Mouse (Mus musculus) liver, embryonic 13.5 days (tissue): ENCODE data around the gene Igf2r. TPM values are rescaled to one million over a fixed set of nuclear protein-coding genes. Genes with fewer than 3 reads are reported as not detected.
"Not testable (repeated sequence)": the region's sequence is repeated elsewhere in the genome, so short reads cannot be mapped to it uniquely, and the experiment has no call there.

Source experiments
- ATAC-seq: fragments of 200-750 bp; cut with Nextera tagmentation; 2 replicates; pipeline ENCODE4 v1.8.0; 2017; ENCODE audit warnings: low read depth, mild to moderate bottlenecking, moderate number of reproducible peaks, moderate library complexity
- DNase-seq: peaks from one replicate; pipeline ENCODE4 v3.0.0; 2022
- H3K27ac ChIP-seq: fragments of 300-500 bp; sonication (generic); 2 replicates; pipeline ENCODE4 v1.5.1; 2015; ENCODE audit warnings: moderate library complexity, mild to moderate bottlenecking, inconsistent platforms
- H3K27me3 ChIP-seq: fragments of 300-500 bp; sonication (generic); 2 replicates; pipeline ENCODE4 v1.6.1; 2015; ENCODE audit warnings: mild to moderate bottlenecking, inconsistent platforms
- H3K36me3 ChIP-seq: fragments of 300-500 bp; sonication (generic); 2 replicates; pipeline ENCODE4 v1.6.1; 2015; ENCODE audit warnings: mild to moderate bottlenecking, inconsistent platforms
- H3K4me1 ChIP-seq: fragments of 300-500 bp; sonication (generic); replicated peaks from 2 replicates; pipeline ENCODE4 v1.6.1; 2015; ENCODE audit warnings: inconsistent platforms
- H3K4me2 ChIP-seq: fragments of 300-500 bp; sonication (generic); 2 replicates; pipeline ENCODE4 v1.6.1; 2015; ENCODE audit warnings: inconsistent platforms, mild to moderate bottlenecking, moderate library complexity
- H3K4me3 ChIP-seq: fragments of 300-500 bp; sonication (generic); replicated peaks from 2 replicates; pipeline ENCODE4 v1.5.1; 2015; ENCODE audit warnings: mild to moderate bottlenecking, inconsistent platforms
- H3K9ac ChIP-seq: fragments of 300-500 bp; sonication (generic); 2 replicates; pipeline ENCODE4 v1.6.1; 2015; ENCODE audit warnings: mild to moderate bottlenecking, inconsistent platforms
- H3K9me3 ChIP-seq: fragments of 300-500 bp; sonication (generic); replicated peaks from 2 replicates; pipeline ENCODE4 v1.6.1; 2016; ENCODE audit warnings: inconsistent platforms
- WGBS: fragments of 180-500 bp; shearing (Covaris S2); methylation state at CpG from one replicate; pipeline ENCODE4 v1.1.7; 2015; ENCODE audit not compliant: insufficient replicate concordance; 5-methylcytosine and 5-hydroxymethylcytosine counted together
- polyA plus RNA-seq: library from polyadenylated mRNA; unstranded; fragments of >200 nt; fragmentation: Nextera tagmentation; extraction: Ambion mirVana; gene quantifications from 2 replicates; pipeline ENCODE4 v1.2.1, GENCODE M21; 2015

The Igf2r gene
- polyA plus RNA-seq, 1 experiment from 2014 or later, result 13.8 TPM

DNA sequence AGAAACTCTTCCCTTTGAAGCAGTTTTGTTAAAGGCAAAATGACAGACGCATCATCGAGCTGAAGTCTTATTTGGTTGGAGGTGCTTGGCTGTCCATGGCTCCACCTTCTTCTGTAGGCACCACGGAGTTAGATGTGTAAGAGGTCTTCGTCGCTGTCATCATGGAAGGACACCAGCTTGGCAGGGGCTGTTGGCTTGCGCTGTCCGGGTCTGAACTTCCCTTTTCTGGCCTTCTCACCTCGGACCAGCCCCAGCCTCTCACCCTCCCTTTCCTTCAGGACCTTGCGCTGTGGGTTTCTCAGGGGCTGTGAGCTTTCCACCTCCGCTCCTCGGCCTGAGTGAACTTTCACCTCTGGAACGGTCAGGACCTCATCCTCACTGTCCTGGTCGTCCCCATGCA lies 85.9 kb downstream of the Igf2r start:
- 71% methylated on average over 13 of the region's 13 CpGs for WGBS
- Histone ChIP-seq H3K4me3 (no peak overlapping the region), H3K9me3 (0 out of 2 replicates have a peak, but pooled peaks cover 3% of the 10 kb centered on the region), H3K9ac (no peak overlapping the region), H3K36me3 (peaks cover 61% of the 10 kb centered on the region), H3K27me3 (no peaks in the 10 kb centered on the region), H3K4me1 (no peaks in the 10 kb centered on the region), H3K4me2 (no peak overlapping the region), H3K27ac (no peak overlapping the region)
- DNase-seq, result no peak
- ATAC-seq, result no peak

GRCm38 (mm10) chr17:12678261-12678660 lies 91.2 kb downstream of the Igf2r start:
- peaks cover 12% of the 10 kb centered on the region for H3K36me3 ChIP-seq
- H3K4me3 ChIP-seq, result no peak overlapping the region
- no peaks in the 10 kb centered on the region for H3K4me1 ChIP-seq
- no peaks in the 10 kb centered on the region for H3K27me3 ChIP-seq
- no peak overlapping the region for H3K9ac ChIP-seq
- DNase-seq (no peak), ATAC-seq (no peak)
- 0 out of 2 replicates have a peak, but pooled peaks cover 3% of the 10 kb centered on the region for H3K9me3 ChIP-seq
- no peak overlapping the region for H3K4me2 ChIP-seq
- no peak overlapping the region for H3K27ac ChIP-seq

GRCm38 (mm10) chr17:12677139-12677538 lies 92.3 kb downstream of the Igf2r start:
- Histone ChIP-seq H3K9me3 (0 out of 2 replicates have a peak, but pooled peaks cover 3% of the 10 kb centered on the region), H3K4me2 (no peak overlapping the region), H3K36me3 (0 out of 2 replicates have a peak, but pooled peaks cover 8% of the 10 kb centered on the region), H3K27me3 (no peaks in the 10 kb centered on the region), H3K4me3 (no peak overlapping the region), H3K9ac (no peak overlapping the region), H3K27ac (no peak overlapping the region), H3K4me1 (no peaks in the 10 kb centered on the region)
- ATAC-seq, result no peak
- DNase-seq, result no peak

DNA sequence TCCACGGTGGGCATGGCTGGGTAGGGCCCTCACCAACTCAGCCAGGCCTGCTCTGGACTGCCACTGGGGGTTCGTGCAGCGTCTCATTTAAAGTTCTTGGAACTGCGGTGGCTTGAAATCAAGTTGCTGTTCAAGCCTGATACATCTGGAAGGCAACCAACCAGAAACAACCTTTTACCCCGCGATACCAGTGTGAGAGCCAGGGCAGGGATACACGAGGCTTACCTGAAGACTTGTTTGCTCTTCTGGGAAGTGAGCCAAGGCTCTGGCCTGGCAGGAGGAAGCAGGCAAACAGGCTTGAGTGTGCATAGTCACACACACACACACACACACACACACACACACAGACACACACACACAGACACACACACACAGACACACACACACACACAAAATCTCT lies 93.8 kb downstream of the Igf2r start, which contains the start of gene Slc22a1:
Slc22a1 (minus strand) TSS at position 184 of the 400 bp plus-strand sequence.
- 0 out of 2 replicates have a peak, but pooled peaks cover 8% of the 10 kb centered on the region for H3K36me3 ChIP-seq
- 74% methylated on average over 7 of the region's 7 CpGs for WGBS
- H3K9ac ChIP-seq, result no peak within 1 kb of the TSS
- H3K4me2 ChIP-seq, result no peak within 1 kb of the TSS
- no peak within 1 kb of the TSS for H3K27ac ChIP-seq
- ATAC-seq (no peak), DNase-seq (no peak)
- H3K27me3 ChIP-seq, result no peaks in the 10 kb centered on the region
- H3K4me3 ChIP-seq, result no peak within 1 kb of the TSS
- H3K4me1 ChIP-seq, result peaks cover 9% of the 10 kb centered on the region
- H3K9me3 ChIP-seq, result 0 out of 2 replicates have a peak, but pooled peaks cover 3% of the 10 kb centered on the region

DNA sequence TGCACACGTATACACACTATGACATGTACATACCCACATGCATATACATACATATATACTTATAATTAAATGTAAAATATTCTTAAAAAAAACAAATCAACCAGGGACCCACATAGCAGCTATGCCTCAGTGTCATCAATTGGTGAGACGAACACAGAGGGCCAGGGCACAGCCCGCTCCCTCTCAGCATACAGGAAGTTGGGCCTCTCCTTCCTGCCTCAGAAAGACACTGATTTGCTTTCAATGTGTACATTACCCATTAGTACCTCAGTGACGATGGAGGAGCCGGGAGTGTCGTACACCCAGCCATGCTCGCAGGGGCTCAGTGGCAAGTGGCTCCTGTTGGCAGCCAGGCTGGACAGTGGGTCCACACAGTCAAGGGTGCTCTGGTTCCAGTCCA lies 94.5 kb downstream of the Igf2r start:
- not testable (repeated sequence) for DNase-seq, H3K36me3 ChIP-seq, H3K27me3 ChIP-seq, H3K4me2 ChIP-seq, H3K9me3 ChIP-seq, H3K4me3 ChIP-seq, H3K9ac ChIP-seq, ATAC-seq, H3K27ac ChIP-seq
- 67% methylated on average over 7 of the region's 7 CpGs for WGBS
- peaks cover 14% of the 10 kb centered on the region for H3K4me1 ChIP-seq

- Histone ChIP-seq H3K4me1 (peaks cover 25% of the 10 kb centered on the region), H3K4me3 (no peak overlapping the region), H3K9ac (no peak overlapping the region), H3K27ac (no peak overlapping the region), H3K9me3 (no peaks in the 10 kb centered on the region), H3K27me3 (no peaks in the 10 kb centered on the region), H3K4me2 (no peak overlapping the region), H3K36me3 (no peaks in the 10 kb centered on the region)
- ATAC-seq, result no peak
- no peak for DNase-seq
- WGBS, result 40% methylated on average over 3 of the region's 3 CpGs
Observed at GRCm38 (mm10) chr17:12673871-12674270, 95.6 kb downstream of the Igf2r start.

- Histone ChIP-seq H3K36me3 (no peaks in the 10 kb centered on the region), H3K9ac (no peak overlapping the region), H3K27ac (no peak overlapping the region), H3K27me3 (no peaks in the 10 kb centered on the region), H3K9me3 (no peaks in the 10 kb centered on the region), H3K4me2 (no peak overlapping the region), H3K4me3 (no peak overlapping the region), H3K4me1 (peaks cover 40% of the 10 kb centered on the region)
- no peak for ATAC-seq
- WGBS, result 59% methylated on average over 7 of the region's 7 CpGs
- DNase-seq, result no peak
Observed at GRCm38 (mm10) chr17:12672285-12672790, 97.1 kb downstream of the Igf2r start.

- no peak overlapping the region for H3K4me3 ChIP-seq
- H3K9ac ChIP-seq, result no peak overlapping the region
- peaks cover 42% of the 10 kb centered on the region for H3K4me1 ChIP-seq
- H3K4me2 ChIP-seq, result no peak overlapping the region
- no peaks in the 10 kb centered on the region for H3K36me3 ChIP-seq
- no peaks in the 10 kb centered on the region for H3K9me3 ChIP-seq
- ATAC-seq (peak; percentile 26; the same call in 1 of the 2 replicates), DNase-seq (no peak)
- H3K27ac ChIP-seq, result peak overlapping the region; percentile 59; the same call in 1 of the 2 replicates
- 61% methylated on average over 5 of the region's 5 CpGs for WGBS
- H3K27me3 ChIP-seq, result no peaks in the 10 kb centered on the region
Observed at GRCm38 (mm10) chr17:12671029-12671605, 98.3 kb downstream of the Igf2r start.

- peak; percentile 39 for DNase-seq
- ATAC-seq, result peak; percentile 79
- peaks cover 42% of the 10 kb centered on the region for H3K4me1 ChIP-seq
- no peaks in the 10 kb centered on the region; the same call in 1 of the 2 replicates for H3K27me3 ChIP-seq
- H3K4me2 ChIP-seq, result peak overlapping the region; percentile 19; the same call in 1 of the 2 replicates
- H3K36me3 ChIP-seq, result no peaks in the 10 kb centered on the region
- H3K9me3 ChIP-seq, result no peaks in the 10 kb centered on the region
- H3K27ac ChIP-seq, result peak overlapping the region; percentile 53
- no peak overlapping the region for H3K4me3 ChIP-seq
- H3K9ac ChIP-seq, result no peak overlapping the region
Observed at GRCm38 (mm10) chr17:12669363-12669679, 100.1 kb downstream of the Igf2r start.

DNA sequence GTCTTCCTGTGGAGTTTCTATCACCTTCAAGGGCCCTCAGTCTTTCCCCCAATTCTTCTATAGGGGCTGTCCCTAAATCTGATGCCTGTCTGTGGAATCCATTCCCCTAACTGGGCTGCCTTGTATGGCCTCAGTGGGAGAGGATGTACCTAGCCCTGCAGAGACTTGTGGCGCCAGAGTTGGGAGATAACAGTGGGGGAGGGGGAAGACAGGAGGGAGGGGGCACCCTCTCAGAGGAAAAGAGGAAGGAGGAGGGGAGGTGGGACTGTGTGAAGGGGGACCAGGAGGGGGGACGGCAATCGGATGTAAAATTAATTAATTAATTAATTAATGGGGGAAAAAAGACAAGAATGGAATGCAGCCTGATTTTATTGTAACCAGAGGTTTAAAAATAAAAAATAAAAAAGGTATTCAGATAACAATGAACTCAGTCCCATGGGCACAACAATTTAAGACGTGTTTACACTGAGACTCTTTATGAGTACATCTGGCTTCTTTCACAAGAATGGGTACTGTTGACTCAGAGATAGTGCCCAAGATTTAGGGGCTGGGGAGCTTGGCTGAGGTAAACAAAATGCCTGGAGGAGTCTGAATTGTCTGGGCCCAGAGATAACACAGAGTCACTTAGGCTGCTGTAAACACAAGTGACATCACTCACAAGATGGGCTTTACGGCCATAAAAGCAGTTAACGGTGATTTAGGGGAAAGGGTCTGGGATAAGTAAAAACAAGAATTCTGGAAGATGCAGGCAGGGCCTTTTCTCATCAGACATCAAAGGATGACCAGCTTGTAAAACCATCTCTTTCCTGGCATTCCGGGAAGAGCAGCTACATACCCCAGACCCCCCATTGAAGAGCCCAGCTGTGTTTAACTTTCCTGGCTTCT lies 100.7 kb downstream of the Igf2r start:
- Histone ChIP-seq H3K27ac (peak overlapping the region; percentile 53), H3K9ac (no peak overlapping the region), H3K36me3 (no peaks in the 10 kb centered on the region), H3K4me1 (peaks cover 42% of the 10 kb centered on the region), H3K9me3 (no peaks in the 10 kb centered on the region), H3K4me2 (peak overlapping the region; percentile 19; the same call in 1 of the 2 replicates), H3K4me3 (no peak overlapping the region), H3K27me3 (no peaks in the 10 kb centered on the region; the same call in 1 of the 2 replicates)
- peak; percentile 81 for ATAC-seq
- DNase-seq, result peak; percentile 38
- 4% methylated on average over 7 of the region's 7 CpGs for WGBS

- WGBS, result 63% methylated on average over 8 of the region's 8 CpGs
- no peak for ATAC-seq
- no peak overlapping the region for H3K4me3 ChIP-seq
Observed at GRCm38 (mm10) chr17:12664156-12664555, 105.3 kb downstream of the Igf2r start.

More at GRCm38 (mm10) chr17:12664156-12664555, 105.3 kb downstream of the Igf2r start:
- no peak overlapping the region for H3K9ac ChIP-seq
- no peaks in the 10 kb centered on the region for H3K36me3 ChIP-seq
- H3K4me2 ChIP-seq, result no peak overlapping the region
- no peak for DNase-seq
- H3K27me3 ChIP-seq, result peaks cover 17% of the 10 kb centered on the region
- peaks cover 20% of the 10 kb centered on the region for H3K4me1 ChIP-seq
- H3K9me3 ChIP-seq, result no peaks in the 10 kb centered on the region
- no peak overlapping the region for H3K27ac ChIP-seq
